Mouse (Mus musculus): ENCODE results near the gene Cdc42ep1. TPM values are rescaled to one million over a fixed set of nuclear protein-coding genes. Genes with fewer than 3 reads are reported as not detected.
A peak's percentile ranks its signal among the peaks of the same experiment; 100 is the strongest.

Cdc42ep1 gene
- polyA plus RNA-seq (2016; fragmentation: Nextera tagmentation; extraction: Ambion mirVana): 7.7 and 8.4 TPM in 2 replicates

DNA sequence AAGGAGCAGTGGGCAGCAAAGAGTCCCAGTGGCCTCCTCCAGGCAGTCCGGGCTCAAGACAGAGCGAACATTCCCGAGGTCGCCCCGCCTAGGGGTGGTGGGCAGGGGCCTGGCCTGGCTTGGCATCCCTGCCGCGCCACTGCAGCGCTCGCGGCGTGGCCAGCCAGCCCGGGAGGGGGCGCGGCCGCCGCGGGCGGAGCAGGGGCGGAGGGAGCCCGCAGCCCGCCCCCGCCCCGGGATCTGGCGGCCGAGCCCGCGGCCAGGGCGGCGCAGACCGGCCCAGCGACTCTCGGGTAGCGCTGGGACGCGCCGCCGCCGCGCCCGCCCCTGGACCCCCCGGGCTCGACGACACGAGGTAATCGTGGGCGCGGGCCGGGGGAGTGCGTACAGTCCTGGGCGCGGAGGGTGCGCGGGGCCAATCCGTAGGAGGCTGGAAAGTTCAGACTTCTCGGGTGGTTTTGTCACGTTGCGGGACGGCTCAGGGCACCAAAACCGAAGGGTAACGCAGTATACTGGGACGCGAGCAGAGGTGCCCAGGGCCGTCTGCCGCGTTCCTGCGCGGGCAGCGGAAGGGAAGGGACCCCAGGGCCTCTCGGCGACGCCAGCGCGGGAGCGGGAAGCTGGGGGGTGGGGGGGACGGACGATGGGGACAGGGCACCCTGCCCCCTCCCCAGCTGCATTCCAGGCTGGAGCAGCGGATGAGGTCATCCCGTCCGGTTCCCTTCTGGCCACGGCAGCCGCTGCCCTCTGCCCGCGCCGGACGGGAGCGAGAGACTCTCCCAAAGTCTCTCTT lies at the start of gene Cdc42ep1:
TSS of gene Cdc42ep1 (plus strand) at position 254 of the 793 bp plus-strand sequence.
- ATAC-seq (ENCODE audit: low FRiP score): peak; percentile 76
- Histone ChIP-seq H3K27me3 (peaks cover 77% of the 10 kb centered on the region), H3K27ac (0 out of 2 replicates have a peak within 1 kb of the TSS, but pooled peaks have one; percentile 43), H3K4me1 (peaks cover 37% of the 10 kb centered on the region), H3K9me3 (no peaks in the 10 kb centered on the region), H3K36me3 (replicated peaks) (no peaks in the 10 kb centered on the region), H3K4me3 (replicated peaks) (peak within 1 kb of the TSS; percentile 51), H3K4me2 (peak within 1 kb of the TSS; percentile 90), H3K9ac (peak within 1 kb of the TSS; percentile 62)
- WGBS: under 1% methylated on average over 78 of the region's 86 CpGs

DNA sequence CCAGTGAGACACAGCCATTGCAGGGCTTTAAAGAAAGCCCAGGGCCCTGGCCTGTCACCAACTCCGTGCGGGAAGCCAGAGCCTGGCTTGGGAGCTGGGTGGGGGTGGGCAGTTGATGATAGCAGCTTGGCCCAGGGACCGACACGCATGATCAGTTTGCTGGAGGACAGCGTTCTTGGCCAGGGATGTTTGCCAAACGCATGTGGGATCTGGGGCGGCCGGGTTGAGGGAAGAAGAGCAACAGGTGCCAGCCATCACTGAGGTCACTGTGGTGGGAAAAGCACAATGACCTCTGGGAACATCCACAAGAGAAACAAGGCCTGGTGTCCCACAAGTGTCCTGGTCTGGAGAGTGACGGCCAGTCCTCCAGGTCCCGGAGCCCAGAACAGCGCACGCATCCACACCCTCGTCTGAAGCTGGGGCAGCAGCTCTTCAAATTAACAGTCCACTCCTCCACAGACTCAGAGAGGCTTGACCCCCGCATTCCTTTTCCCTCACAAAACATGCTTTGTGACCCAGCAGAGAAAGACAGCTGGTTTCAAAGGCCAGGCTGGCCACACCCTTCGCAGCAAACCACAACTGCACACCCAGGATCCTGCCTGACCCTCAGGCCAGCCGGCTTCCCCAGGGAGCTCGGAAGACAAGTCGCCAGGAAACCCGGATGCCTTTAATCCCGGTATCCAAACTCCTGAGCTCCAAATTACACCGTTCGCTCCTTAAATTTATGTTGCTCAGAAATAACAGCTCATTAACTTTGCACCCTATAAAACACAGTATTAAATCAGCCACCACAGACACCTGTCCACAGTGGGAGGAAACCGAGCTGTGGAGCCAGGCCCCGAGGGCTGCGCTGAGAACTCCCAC lies 46.0 kb upstream of the Cdc42ep1 start:
- no peaks in the 10 kb centered on the region for H3K36me3 ChIP-seq (replicated peaks)
- WGBS: 54% methylated on average over 25 of the region's 25 CpGs
- H3K27ac ChIP-seq: no peak overlapping the region
- no peaks in the 10 kb centered on the region for H3K9me3 ChIP-seq
- no peak for ATAC-seq (ENCODE audit: low FRiP score)
- H3K4me1 ChIP-seq: peaks cover 11% of the 10 kb centered on the region; the same call in 1 of the 2 replicates
- H3K4me2 ChIP-seq: no peak overlapping the region
- H3K9ac ChIP-seq: no peak overlapping the region
- no peak overlapping the region for H3K4me3 ChIP-seq (replicated peaks)
- peaks cover 39% of the 10 kb centered on the region for H3K27me3 ChIP-seq

DNA sequence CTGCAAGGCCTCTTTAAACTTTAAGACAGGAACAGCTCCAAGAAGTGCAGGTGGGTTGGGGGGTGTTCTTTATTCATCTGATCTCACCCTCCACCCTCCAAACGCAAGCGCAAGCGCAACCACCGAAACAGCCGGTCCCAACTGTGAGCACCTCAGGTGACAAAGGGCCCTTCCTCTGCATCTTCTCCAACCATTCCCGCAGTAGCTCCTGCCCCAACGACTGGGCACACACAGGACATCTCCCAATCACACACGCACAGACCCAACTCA lies 45.4 kb upstream of the Cdc42ep1 start:
- no peak overlapping the region for H3K4me3 ChIP-seq (replicated peaks)
- no peak overlapping the region for H3K4me2 ChIP-seq
- H3K27me3 ChIP-seq: peaks cover 44% of the 10 kb centered on the region
- ATAC-seq (ENCODE audit: low FRiP score): no peak
- H3K9me3 ChIP-seq: no peaks in the 10 kb centered on the region
- H3K4me1 ChIP-seq: peaks cover 13% of the 10 kb centered on the region
- 81% methylated on average over 8 of the region's 8 CpGs for WGBS
- H3K36me3 ChIP-seq (replicated peaks): no peaks in the 10 kb centered on the region
- H3K27ac ChIP-seq: no peak overlapping the region
- H3K9ac ChIP-seq: no peak overlapping the region

DNA sequence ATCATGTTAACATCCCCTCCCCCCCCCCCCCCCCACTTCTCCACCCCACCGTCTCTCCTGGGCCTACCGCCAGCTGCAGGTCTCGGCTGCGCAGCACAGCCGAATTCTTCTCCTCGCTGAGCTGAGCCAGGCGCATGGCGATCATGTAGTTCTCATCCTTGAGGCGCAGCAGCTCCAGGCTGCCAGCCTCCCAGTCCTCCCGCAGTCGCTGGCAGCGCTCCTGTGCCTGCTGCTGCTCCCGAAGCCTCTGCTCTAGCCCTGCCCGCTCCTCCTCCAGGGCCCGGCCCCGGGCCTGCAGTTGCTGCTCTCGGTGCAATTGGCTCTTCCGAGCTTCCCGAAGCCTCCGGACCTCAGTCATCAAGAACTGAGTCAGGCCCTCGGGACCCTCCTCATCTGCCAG lies 43.4 kb upstream of the Cdc42ep1 start:
- Histone ChIP-seq H3K36me3 (replicated peaks) (no peaks in the 10 kb centered on the region), H3K9ac (no peak overlapping the region), H3K4me3 (replicated peaks) (no peak overlapping the region), H3K4me2 (no peak overlapping the region), H3K4me1 (peaks cover 34% of the 10 kb centered on the region), H3K27ac (no peak overlapping the region), H3K27me3 (peaks cover 65% of the 10 kb centered on the region), H3K9me3 (no peaks in the 10 kb centered on the region)
- ATAC-seq (ENCODE audit: low FRiP score): no peak
- WGBS: 45% methylated on average over 21 of the region's 21 CpGs

DNA sequence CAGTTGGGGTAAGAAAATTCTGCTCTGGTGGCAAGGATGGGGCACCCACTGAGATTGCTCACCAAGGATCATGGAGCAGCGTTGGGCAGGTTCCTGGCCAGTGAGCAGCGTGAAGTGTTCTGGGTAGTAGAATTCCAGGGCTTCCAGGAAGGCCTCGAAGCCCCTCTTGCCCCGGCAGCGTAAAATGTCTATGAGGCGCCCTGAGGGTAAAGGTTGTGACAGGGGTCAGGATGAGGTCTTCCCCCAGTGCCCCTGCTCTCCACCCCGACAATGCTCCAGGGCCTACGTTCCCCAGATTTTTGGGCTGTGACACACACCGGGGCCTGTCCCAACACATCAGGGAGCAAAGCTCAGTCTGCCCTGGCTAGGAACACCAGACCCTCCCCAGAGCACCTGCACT lies 40.9 kb upstream of the Cdc42ep1 start:
- H3K36me3 ChIP-seq (replicated peaks): no peaks in the 10 kb centered on the region
- peaks cover 31% of the 10 kb centered on the region for H3K4me1 ChIP-seq
- H3K9ac ChIP-seq: no peak overlapping the region
- ATAC-seq (ENCODE audit: low FRiP score): no peak
- peak overlapping the region; percentile 51; the same call in 1 of the 2 replicates for H3K4me3 ChIP-seq (replicated peaks)
- no peaks in the 10 kb centered on the region for H3K9me3 ChIP-seq
- no peak overlapping the region for H3K27ac ChIP-seq
- H3K4me2 ChIP-seq: peak overlapping the region; percentile 87; the same call in 1 of the 2 replicates
- peaks cover 74% of the 10 kb centered on the region for H3K27me3 ChIP-seq
- WGBS: 81% methylated on average over 9 of the region's 9 CpGs

DNA sequence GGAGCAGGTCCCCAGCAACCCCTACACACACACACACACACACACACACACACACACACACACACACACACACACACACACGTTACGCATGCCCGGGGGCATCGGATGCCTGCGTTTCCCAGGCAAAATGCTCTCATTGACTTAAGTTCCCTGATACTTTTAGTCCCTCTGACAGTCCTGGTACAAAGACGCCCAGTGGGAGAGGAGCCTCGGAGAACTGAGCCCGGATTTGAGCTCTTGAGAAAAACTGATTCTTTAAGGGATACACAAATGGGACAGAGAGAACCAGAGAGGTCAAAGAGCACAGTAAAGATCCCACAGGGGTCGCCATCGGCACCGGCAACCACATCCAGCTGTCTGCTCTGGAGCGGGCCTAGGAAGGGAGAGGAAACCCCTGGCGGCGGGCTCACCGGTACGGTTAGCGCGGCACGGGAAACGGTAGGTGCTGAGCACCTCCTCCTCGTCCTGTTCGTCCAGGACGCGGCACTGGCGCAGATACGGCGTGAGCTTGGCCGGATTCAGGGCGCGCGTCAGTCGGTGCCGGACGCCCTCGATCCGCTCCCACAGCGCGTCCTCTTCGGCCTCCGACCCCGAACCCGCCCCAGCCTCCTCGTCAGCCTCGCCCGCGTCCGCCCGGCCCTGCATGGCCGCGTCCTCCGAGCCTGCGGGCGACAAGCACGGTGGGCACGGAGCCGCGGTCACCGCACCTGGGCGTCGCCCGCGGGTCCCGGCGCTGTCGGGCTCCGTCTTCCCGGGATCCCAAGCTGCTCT lies 40.3 kb upstream of the Cdc42ep1 start:
- peaks cover 73% of the 10 kb centered on the region for H3K27me3 ChIP-seq

DNA sequence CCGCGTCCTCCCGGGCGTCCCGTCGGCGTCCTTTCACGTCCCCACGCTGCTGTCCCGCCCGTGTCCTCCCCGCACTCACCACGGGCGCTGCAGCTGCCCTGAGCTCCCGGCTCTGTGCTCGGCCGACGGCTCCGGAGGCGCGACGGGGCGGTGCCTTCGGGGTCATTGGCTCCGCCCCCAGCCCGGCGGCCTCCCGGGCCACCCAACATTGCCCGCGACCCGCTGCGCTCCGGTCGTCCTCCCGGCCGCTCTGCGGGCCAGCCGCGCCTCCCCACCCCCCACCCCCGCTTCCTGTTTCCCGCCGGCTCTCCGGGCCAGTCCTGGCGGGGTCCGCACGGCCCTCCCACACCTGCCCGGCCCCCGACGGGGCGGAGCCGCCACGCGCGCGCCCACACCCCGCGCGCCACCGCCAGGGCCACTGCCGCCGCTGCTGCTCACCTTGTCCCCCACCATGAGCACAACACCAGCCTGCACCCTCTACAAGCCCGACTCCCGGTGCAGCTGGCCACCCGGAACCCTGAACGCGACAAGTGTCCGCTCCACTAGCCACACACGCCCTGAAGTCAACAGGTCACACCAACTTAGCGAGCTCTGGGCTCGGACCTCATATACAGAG lies 39.5 kb upstream of the Cdc42ep1 start, which contains the start of gene Card10:
TSS of gene Card10 (minus strand) at position 267 of the 616 bp plus-strand sequence.
- H3K4me3 ChIP-seq (replicated peaks): peak within 1 kb of the TSS; percentile 51
- H3K27ac ChIP-seq: no peak within 1 kb of the TSS

More for the DNA sequence above, 40.3 kb upstream of the Cdc42ep1 start:
- H3K4me1 ChIP-seq: peaks cover 31% of the 10 kb centered on the region
- H3K4me2 ChIP-seq: peak overlapping the region; percentile 87
- H3K27ac ChIP-seq: no peak overlapping the region
- WGBS: 3% methylated on average over 66 of the region's 67 CpGs
- no peaks in the 10 kb centered on the region for H3K9me3 ChIP-seq
- peak overlapping the region; percentile 51 for H3K4me3 ChIP-seq (replicated peaks)
- peak; percentile 53; the same call in 1 of the 2 replicates for ATAC-seq (ENCODE audit: low FRiP score)
- H3K9ac ChIP-seq: peak overlapping the region; percentile 56
- H3K36me3 ChIP-seq (replicated peaks): no peaks in the 10 kb centered on the region

DNA sequence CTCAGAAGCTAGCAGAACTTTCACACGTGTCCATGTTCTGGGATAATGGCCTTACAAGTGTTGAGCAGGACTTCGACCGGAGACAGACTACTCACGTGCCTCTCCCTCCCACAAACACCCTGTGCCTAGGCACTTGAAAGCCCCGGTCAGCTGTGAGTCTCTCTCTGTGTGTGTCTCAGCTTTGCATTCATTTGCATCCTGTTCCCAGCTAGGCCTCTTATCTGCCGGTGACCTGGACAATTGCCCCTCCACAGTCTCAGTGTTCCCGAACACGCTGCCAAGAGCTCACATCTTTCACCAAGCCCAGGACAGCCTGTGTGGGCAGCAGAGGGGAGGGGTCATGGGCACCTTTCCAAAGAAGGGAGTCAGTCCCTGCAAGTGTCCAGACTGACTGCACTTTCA lies 38.9 kb upstream of the Cdc42ep1 start:
- Histone ChIP-seq H3K4me3 (replicated peaks) (peak overlapping the region; percentile 51; the same call in 1 of the 2 replicates), H3K27me3 (peaks cover 59% of the 10 kb centered on the region), H3K36me3 (replicated peaks) (no peaks in the 10 kb centered on the region), H3K9ac (no peak overlapping the region), H3K27ac (no peak overlapping the region), H3K4me2 (no peak overlapping the region), H3K4me1 (peaks cover 31% of the 10 kb centered on the region), H3K9me3 (no peaks in the 10 kb centered on the region)
- 4% methylated on average over 8 of the region's 8 CpGs for WGBS
- ATAC-seq (ENCODE audit: low FRiP score): 0 out of 2 replicates have a peak, but pooled peaks have one; percentile 21

More for the DNA sequence above, 39.5 kb upstream of the Cdc42ep1 start, which contains the start of gene Card10:
- H3K36me3 ChIP-seq (replicated peaks): no peaks in the 10 kb centered on the region
- no peaks in the 10 kb centered on the region for H3K9me3 ChIP-seq
- peak within 1 kb of the TSS; percentile 56 for H3K9ac ChIP-seq
- H3K27me3 ChIP-seq: peaks cover 66% of the 10 kb centered on the region
- H3K4me2 ChIP-seq: peak within 1 kb of the TSS; percentile 87
- ATAC-seq (ENCODE audit: low FRiP score): peak; percentile 63
- H3K4me1 ChIP-seq: peaks cover 31% of the 10 kb centered on the region
- under 1% methylated on average over 65 of the region's 70 CpGs for WGBS

DNA sequence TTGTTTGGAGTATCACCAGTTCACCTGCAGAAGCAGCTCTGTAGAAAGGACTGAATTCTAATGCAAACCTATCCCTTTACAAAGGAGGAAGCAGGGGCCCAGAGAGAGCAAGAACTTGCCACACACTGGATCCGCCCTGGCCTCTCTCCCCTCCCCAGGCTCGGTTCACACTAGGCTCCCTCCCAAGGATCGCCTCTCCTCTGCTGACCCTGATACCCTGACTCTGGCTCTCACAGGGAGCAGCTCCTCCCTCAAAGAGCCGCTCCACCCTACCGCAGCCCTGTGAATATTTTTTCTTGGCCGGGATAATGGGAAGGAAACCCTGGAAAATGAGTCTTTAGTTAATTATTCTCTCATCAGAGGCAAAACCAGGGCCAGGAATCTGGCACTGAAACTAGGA lies 38.1 kb upstream of the Cdc42ep1 start:
- Histone ChIP-seq H3K9ac (no peak overlapping the region), H3K9me3 (no peaks in the 10 kb centered on the region), H3K27me3 (peaks cover 55% of the 10 kb centered on the region), H3K4me2 (no peak overlapping the region), H3K36me3 (replicated peaks) (no peaks in the 10 kb centered on the region), H3K4me1 (peaks cover 28% of the 10 kb centered on the region), H3K4me3 (replicated peaks) (no peak overlapping the region), H3K27ac (no peak overlapping the region)
- WGBS: 8% methylated on average over 6 of the region's 6 CpGs
- no peak for ATAC-seq (ENCODE audit: low FRiP score)

DNA sequence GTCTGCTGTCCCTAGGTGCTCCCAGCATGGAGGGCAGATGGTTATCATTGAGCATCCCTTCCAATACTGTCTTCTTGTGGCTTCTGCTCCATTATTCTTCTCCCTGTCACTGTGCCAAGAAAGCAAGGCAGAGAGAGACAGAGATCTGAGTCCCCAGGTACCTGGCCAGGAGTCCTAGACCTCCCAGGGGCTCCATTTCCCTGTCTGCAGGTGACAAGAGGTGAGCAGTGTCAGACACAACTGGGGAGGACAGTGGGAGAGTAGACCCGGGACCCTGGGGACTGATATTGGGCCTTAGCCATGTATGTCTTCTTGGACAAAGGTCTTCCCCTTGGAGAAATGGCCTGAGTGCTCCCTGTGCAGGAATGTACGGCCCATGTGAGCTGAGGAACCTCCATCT lies 37.1 kb upstream of the Cdc42ep1 start:
- H3K27me3 ChIP-seq: peaks cover 53% of the 10 kb centered on the region
- no peak overlapping the region for H3K9ac ChIP-seq
- H3K4me1 ChIP-seq: peaks cover 28% of the 10 kb centered on the region
- no peaks in the 10 kb centered on the region for H3K9me3 ChIP-seq
- ATAC-seq (ENCODE audit: low FRiP score): no peak
- H3K4me2 ChIP-seq: no peak overlapping the region
- no peaks in the 10 kb centered on the region for H3K36me3 ChIP-seq (replicated peaks)
- no peak overlapping the region for H3K4me3 ChIP-seq (replicated peaks)
- H3K27ac ChIP-seq: no peak overlapping the region
- WGBS: 90% methylated on average over 2 of the region's 2 CpGs

DNA sequence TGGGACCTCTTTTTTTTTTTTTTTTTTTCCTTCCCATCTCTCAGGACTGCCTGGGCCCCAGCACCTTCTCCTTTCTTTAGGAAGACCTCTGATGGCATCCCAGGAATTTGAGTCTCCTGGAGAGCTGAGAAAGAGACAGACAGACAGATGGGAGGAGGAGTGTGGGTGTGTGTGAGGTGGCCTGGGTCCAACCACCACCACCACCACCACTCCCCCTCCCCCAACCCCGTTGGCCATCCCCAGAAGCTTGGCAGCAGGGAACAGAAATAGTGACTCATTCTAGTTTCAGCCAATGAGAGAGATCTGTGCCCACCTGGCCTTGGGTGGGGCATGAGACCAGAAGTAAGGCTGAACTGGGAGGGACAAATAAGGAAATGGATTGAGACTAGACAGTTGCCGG lies 35.8 kb upstream of the Cdc42ep1 start:
- 46% methylated on average over 2 of the region's 2 CpGs for WGBS
- H3K4me2 ChIP-seq: no peak overlapping the region

More for the DNA sequence above, 35.8 kb upstream of the Cdc42ep1 start:
- no peaks in the 10 kb centered on the region for H3K36me3 ChIP-seq (replicated peaks)
- H3K9ac ChIP-seq: no peak overlapping the region
- peaks cover 41% of the 10 kb centered on the region for H3K27me3 ChIP-seq
- no peak for ATAC-seq (ENCODE audit: low FRiP score)
- H3K9me3 ChIP-seq: no peaks in the 10 kb centered on the region
- H3K4me3 ChIP-seq (replicated peaks): no peak overlapping the region
- H3K4me1 ChIP-seq: peaks cover 28% of the 10 kb centered on the region
- H3K27ac ChIP-seq: no peak overlapping the region
